Mouse (Mus musculus) WW6 (cell line): ENCODE data around the gene Ssb.
"Not testable (repeated sequence)": the region's sequence is repeated elsewhere in the genome, so short reads cannot be mapped to it uniquely, and the experiment has no call there.

Experiments used
- DNase-seq: peaks from one replicate; pipeline ENCODE4 v3.0.0-alpha.2; 2013; ENCODE audit warnings: low read depth, low spot score

Gene Ssb

DNA sequence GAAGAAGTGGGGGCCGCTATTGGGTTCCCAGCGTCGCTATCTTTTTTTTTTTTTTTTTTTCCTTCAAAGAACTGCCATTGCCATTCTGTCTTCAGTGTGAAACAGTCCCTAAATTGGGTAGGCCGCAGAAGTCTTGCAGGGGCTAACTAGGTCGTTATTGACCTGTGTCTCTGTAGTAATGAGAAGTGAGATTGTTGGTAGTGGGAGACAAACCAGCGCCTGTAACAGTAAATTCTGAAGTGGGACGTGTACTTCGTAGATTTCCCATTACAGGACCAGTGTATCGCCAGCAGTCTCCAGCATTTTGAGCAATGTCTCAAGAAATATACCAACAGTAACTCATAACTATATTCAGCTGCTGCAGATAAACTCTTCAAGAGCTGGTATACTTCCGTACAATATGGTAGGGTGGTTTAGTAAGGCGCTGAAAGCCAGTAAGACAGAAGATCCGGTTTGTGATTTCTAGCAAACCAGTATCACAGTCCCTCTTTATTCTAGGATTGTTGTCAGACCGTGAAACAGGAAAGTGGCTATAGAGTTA, 825 bp downstream of the Ssb start:
- DNase-seq = no peak

DNA sequence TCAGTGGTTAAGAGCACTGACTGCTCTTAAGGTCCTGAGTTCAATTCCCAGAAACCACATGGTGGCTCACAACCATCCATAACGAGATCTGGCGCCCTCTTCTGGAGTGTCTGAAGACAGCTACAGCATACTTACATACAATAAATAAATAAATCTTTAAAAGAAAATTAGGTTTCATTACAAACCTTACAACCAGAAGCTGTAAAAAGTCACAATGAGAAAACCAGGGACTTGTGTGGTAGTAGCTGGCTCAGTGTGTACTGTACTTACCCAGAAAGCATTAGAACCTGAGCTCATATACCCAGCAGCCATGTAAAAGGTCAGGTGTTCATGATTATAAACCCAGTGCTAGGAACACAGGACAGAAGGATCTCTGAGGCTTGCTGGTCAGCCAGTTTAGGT, 22.6 kb downstream of the Ssb start:
- no peak for DNase-seq

- no peak for DNase-seq
These were observed 23.2 kb downstream of the Ssb start for GRCm38 (mm10) chr2:69884581-69884980.

DNA sequence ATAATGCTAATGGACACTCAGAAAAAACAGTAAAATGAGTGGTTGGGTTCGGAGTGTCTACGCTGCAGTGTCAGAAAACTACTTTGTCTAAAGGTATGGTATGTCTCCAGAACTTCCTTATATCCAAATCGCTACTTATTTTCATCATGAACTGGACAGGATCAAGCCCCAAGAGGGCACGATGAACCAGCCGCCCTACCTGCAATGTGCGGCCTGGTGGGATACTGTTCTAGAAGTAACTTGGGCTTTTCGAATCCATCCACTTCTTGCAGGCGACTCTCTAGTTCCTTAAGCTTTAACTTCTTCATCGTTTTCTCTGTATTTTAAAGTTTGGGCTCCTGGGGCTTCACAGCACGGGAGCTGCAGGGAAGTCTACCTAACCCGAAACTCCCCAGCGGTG, 23.7 kb downstream of the Ssb start:
- no peak for DNase-seq

DNA sequence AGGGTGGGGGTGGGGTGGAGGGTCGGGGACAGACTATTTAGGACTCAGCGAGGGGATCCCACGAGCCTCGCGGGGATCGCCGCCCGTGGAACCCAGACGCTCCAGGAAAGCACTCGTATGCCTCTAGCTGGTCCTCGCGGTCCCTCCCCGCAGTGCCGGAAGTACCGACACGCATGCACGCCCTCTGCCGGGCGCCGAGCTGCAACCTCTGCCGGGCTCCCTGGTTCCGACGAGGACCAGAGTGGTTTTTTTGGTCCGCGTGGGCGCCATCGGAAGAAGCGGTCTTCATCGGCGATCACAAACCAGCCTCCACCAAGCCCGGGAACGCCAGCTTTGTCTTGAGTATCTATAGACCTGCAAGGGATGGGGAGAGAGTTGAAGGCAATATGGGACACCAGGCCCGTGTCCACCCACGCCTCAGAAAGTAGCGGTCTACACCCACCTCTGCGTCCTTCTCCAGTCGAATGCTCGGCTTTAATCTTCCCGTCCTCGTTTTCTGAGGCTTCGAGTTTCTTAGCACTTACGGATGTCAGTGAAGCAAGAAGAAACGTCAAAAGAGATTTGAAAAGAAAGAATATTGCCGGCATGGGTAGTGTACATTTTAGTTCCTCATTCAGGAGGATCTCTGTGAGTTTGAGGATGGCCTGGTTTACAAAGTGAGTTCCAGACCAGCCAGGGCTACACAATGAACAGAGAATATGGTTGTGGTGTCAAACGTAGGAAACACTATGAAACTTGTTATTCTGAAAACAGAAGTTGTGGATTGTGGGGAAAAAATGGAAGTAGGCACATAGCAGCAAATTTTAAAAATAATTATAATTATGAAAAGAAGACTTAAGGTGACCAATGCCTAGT, 24.3 kb downstream of the Ssb start, which contains the start of gene Mettl5:
Gene Mettl5, minus strand, starts transcription at position 165 of the 855 bp plus-strand sequence.
- DNase-seq = peak; percentile 74

DNA sequence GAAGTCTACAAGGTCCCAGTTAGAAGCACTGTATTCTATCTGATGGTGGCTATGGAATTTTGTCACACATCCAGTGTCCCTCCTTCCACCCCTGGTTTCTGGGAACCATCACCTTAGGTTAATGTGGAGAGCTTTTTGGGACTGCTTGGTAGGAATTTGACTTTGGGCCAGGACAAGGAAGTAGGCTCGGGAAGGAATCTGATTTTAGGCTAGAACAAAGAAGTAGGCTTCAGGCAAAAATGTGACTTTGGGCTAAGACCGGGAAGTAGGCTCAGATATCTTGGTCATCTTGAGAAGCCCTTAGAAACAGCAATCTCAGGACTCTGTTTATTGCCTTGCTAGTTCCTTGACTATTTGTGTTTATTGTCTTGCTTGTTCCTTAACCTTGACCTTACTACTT, 27.6 kb downstream of the Ssb start:
- DNase-seq = no peak

GRCm38 (mm10) chr2:69890843-69891242, 29.5 kb downstream of the Ssb start:
- DNase-seq = no peak

DNA sequence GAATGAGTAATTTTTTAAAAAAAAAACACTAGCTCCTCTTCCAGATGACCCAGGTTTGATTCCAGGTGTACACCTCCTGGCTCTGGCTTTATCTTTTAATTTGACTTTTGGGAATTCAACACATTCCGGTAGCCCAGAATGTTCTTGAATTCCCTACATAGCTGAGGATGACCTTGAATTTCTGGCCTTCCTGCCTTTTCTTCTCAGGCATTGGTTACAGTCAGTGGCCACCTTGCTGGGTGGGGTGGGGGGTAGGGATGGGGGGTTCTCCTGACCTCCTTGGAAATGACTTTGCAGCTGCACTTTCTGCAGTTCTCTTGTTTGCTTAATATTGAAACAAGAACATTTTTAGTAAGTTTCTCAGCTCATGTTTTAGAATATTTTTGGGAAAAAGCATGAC, 31.8 kb downstream of the Ssb start:
- no peak for DNase-seq

DNA sequence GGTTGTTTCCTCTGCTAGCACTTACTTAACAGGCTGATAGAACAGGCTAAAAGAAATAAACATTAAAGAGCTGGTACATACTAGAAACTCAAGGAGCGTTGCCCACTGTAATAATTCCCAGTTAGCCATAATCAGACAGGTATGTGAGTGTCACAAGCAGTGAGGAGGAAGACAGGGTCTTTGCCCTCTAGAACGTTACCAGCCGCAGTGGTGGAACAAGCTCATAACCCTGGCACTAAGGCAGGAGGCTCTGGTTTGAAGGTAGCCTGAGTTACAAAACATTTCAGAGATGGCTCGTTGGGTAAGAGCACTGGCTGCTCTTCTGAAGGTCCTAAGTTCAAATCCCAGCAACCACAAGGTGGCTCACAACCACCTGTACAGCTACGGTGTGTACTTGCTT, 32.5 kb downstream of the Ssb start:
- DNase-seq = no peak

DNA sequence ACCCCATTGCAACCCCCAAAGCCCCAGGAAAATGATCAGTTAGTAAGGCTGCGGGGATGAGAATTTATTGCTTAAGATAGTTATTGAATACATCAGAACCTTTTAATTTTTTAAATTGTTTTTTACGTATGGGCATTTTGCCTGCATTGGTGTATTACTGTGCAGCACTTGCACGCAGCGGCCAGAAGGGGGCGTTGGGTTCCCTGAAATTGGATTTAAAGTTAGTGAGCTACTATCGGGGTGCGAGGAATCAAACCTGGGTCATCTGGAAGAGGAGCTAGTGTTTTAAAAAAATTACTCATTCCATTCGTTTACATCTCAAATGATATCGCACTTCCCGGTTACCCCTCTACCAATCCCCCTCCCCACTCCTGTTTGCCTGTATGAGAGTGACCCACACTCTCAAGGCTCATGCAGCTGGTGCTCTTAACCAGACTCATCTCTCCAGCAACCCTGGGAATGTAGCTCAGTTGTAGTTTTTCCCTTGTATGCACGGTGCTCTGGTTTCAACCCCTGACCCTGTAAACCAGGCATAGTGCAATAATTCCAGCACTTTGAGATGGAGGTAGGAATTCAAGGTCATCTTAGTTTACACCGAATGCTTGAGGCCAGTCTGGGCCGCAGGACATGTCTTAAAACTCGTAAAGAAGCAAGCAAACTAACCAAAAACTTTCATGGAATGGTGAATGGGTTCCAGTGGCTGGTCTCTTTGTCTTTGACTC, 34.3 kb downstream of the Ssb start:
- no peak for DNase-seq

GRCm38 (mm10) chr2:69896224-69896581, 34.8 kb downstream of the Ssb start:
- no peak for DNase-seq

GRCm38 (mm10) chr2:69897039-69897617, 35.8 kb downstream of the Ssb start, which contains the start of gene Ubr3:
Gene Ubr3, plus strand, starts transcription at chr2:69897246.
- DNase-seq = peak; percentile 81

DNA sequence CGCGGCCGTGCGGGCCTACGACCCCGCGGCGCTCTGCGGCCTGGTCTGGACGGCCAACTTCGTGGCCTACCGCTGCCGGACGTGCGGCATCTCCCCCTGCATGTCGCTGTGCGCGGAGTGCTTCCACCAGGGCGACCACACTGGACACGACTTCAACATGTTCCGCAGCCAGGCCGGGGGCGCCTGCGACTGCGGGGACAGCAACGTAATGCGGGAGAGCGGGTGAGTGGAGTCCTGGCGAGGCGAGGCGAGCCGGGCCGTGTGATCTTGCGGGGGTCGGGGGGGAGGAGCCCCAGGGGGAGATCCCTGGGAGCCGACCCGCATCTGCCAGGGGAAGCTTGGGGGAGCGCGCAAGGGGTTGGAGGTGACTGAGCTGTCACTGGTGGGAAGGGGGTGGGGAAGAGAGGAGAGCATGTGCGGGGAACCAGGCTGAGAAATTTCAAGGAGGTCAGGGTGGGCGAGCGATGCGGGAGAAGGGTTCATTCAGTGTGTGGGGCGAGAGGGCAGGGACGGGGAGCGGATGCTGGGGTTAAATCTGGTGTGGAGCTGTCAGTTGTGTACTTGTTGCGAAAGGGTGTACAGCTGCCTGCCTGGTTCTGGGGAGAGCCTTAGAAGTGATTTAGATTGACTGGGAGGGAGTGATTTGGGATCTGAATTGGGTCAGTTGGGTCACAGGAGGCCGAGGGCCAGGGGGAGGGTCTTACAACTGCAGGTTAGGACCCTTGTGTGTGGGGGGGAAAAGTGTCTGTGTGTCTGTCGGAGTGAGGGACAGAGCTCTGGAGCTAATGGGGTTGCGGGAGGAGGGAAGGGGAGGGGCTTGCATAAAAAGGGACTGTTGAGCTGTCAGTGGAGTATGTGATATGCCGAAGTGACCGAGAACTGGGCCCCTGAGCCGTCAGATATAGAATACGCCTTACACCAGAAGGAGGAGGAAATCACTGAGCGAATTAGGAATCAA, 36.5 kb downstream of the Ssb start:
- no peak for DNase-seq

GRCm38 (mm10) chr2:69903541-69903940, 42.2 kb downstream of the Ssb start:
- DNase-seq = no peak

DNA sequence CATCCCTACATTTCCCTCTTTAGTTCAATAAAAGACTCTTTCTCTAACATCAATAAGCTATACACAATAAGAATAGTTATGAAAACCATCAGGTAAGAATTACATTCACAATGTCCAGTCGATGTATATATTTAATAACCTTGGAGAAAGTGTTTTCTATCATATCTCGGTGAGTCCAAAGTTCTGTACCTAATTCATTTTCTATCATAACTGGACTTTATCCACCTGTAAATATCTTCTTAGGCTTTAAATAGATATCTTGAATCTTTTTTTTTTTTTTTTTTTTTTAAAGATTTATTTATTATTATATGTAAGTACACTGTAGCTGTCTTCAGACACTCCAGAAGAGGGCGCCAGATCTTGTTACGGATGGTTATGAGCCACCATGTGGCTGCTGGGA, 46.0 kb downstream of the Ssb start:
- not testable (repeated sequence) for DNase-seq

DNA sequence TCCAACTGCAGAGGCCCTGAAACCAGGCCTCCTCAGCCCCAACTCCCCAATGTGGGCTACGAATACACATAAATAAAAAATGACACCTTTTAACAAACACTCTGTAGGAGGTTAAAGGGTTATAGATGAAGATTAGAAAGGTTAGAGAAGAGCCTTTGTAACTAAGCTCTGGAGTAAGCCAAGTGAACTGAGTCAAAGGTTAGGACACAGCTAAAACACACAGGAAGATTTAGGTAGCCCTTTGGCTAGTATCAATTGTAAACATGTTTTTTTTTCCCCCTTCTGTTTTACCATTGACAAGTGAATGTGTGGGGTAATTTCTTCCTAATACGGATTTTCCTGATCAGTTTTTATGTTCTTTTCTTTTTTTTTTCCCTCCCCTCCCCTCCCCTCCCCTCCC, 51.4 kb downstream of the Ssb start:
- no peak for DNase-seq

DNA sequence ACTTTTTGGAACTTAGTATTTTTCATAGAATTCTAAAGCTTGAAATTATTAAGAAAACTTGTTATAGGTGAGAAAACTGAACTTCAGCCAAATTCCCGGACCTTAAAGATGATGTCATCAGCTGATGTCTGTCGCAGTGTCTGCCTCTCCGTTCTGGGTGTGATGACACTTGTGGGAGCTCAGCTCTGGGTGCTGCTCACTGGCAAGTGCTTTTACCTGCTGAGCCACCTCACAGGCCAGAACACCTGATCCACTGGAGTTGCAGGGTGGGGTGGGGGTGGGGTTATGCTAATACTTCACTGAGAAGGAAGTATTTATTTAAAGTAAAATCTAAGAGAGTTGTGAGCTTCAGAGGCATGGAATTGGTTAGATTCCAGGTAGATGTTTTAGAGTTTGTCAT, 55.9 kb downstream of the Ssb start:
- no peak for DNase-seq
